Mouse (Mus musculus) myocyte (in vitro differentiated cells): ENCODE data around the gene Sdccag8.

ENCODE experiments used
- CEBPB ChIP-seq: IDR thresholded peaks from 2 replicates; pipeline ENCODE4 v1.6.1; 2011; ENCODE audit warnings: mild to moderate bottlenecking, moderate library complexity; ENCODE audit not compliant: poor library complexity, insufficient read depth, severe bottlenecking
- E2F4 ChIP-seq: IDR thresholded peaks from one replicate; pipeline ENCODE4 v1.6.1; 2011; ENCODE audit warnings: mild to moderate bottlenecking, control low read depth, moderate library complexity; ENCODE audit not compliant: insufficient read depth
- MYOD1 ChIP-seq, 3 experiments: IDR thresholded peaks; one replicate each; pipeline ENCODE4 v1.6.1; 2011; ENCODE audit warnings: control low read depth in 2 of 3, low read depth in 2 of 3, mild to moderate bottlenecking in 2 of 3, moderate library complexity in 1 of 3; ENCODE audit not compliant: insufficient read length in 2 of 3, control insufficient read depth in 1 of 3
- MYOG ChIP-seq, 3 experiments: IDR thresholded peaks; one replicate each; pipeline ENCODE4 v1.6.1; 2011; ENCODE audit warnings: control low read depth in 2 of 3, low read depth in 2 of 3, mild to moderate bottlenecking in 2 of 3; ENCODE audit not compliant: insufficient read length in 2 of 3, control insufficient read depth in 1 of 3, insufficient read depth in 1 of 3
- POLR2A ChIP-seq: IDR thresholded peaks from one replicate; pipeline ENCODE4 v1.6.1; 2011; ENCODE audit warnings: low read depth, mild to moderate bottlenecking, control low read depth, moderate library complexity; ENCODE audit not compliant: insufficient read length
- TCF12 ChIP-seq: IDR thresholded peaks from one replicate; pipeline ENCODE4 v1.6.1; 2011; ENCODE audit warnings: mild to moderate bottlenecking, control low read depth; ENCODE audit not compliant: poor library complexity, insufficient read depth, severe bottlenecking
- USF1 ChIP-seq: IDR thresholded peaks from one replicate; pipeline ENCODE4 v1.6.1; 2011; ENCODE audit warnings: low read depth, mild to moderate bottlenecking, control low read depth, moderate library complexity

DNA sequence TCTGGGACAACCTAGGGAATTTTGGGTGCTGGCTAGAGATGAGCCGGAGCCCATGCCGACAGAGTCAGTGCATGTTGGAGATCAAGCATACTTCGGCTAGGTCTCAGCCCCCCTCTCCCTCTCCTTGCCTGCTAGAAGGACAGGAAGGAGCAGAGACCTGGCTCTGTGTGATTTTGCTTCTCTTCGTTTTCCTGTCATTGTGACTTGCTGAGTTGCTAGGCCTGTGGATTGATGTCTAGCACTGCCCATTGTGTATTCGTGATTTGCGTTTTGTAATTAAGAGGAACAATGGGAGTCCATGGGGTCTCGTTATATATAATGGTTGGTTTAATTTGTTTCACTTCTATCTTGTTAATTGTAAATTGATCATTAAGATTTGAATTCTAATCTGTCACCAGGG lies 137.4 kb downstream of the Sdccag8 start:
- TF ChIP-seq E2F4 (no peak), POLR2A (no peak), CEBPB (no peak), USF1 (no peak), TCF12 (no peak), MYOD1 (IDR thresholded peaks at IDR 0.05; ENCODE audit: control insufficient read depth in 1 of 3, insufficient read length in 2 of 3, low read depth in 2 of 3) (no peak), MYOG (IDR thresholded peaks at IDR 0.05; ENCODE audit: control insufficient read depth in 1 of 3, insufficient read depth in 1 of 3, insufficient read length in 2 of 3, low read depth in 2 of 3) (no peak)
